ENCODE assay signal across 8 mouse cellular contexts in genomic region chr11:102284501-102285094, GRCm38 (mm10). TPM values are rescaled to one million over a fixed set of nuclear protein-coding genes. Genes with fewer than 3 reads are reported as not detected.
DNase-seq lines count a peak whose midpoint lies in the region; ATAC-seq and TF ChIP-seq lines count a peak whose summit lies in the region.

Gene Tmub2 (plus strand): TSS chr11:102284931.

- H3K36me3 ChIP-seq in CH12.LX (replicated peaks in 1 of 2; ENCODE audit: control insufficient read depth in 1 of 2, insufficient read depth in 1 of 2, low read length in 1 of 2): peaks cover 23 to 35% of the 10 kb centered on the region in 2 experiments
- no peaks in the 10 kb centered on the region for H3K36me3 ChIP-seq in forebrain, embryonic 11.5 days (ENCODE audit: control insufficient read depth, insufficient read depth, low read length)
- H3K36me3 ChIP-seq in heart, embryonic 16.5 days (ENCODE audit: control insufficient read depth, insufficient read depth): peaks cover 13% of the 10 kb centered on the region
- peaks cover 26% of the 10 kb centered on the region for H3K36me3 ChIP-seq in liver, embryonic 15.5 days (replicated peaks)
- H3K36me3 ChIP-seq in neural tube, embryonic 12.5 days: peaks cover 20% of the 10 kb centered on the region

- WGBS in forebrain, embryonic 11.5 days: under 1% methylated on average over 31 of the region's 32 CpGs
- under 1% methylated on average over 32 of the region's 32 CpGs for WGBS in heart, embryonic 16.5 days
- under 1% methylated on average over 32 of the region's 32 CpGs for WGBS in liver, embryonic 15.5 days (ENCODE audit: insufficient replicate concordance)
- WGBS in neural tube, embryonic 12.5 days: under 1% methylated on average over 32 of the region's 32 CpGs

- peak; percentile 88 for ATAC-seq in forebrain, embryonic 11.5 days (replicated peaks; ENCODE audit: low FRiP score)
- peak; percentile 94 for ATAC-seq in heart, embryonic 16.5 days (replicated peaks; ENCODE audit: extremely low read depth, insufficient read depth, low FRiP score)
- ATAC-seq in liver, embryonic 15.5 days (ENCODE audit: insufficient read depth): peak; percentile 87
- peak; percentile 88 for ATAC-seq in neural tube, embryonic 12.5 days (ENCODE audit: low FRiP score, low read depth)

- peak; percentile 53; the same call in 1 of the 2 replicates for TF ChIP-seq POLR2A in CH12.LX (IDR thresholded peaks at IDR 0.05; ENCODE audit: low read depth, low read length)

- in situ Hi-C loops in CH12.LX (cut with MboI; ENCODE audit: low pct_ligation_motif_present, low pct_unique_long_range_greater_than_20kb, low sequenced_read_pairs): no loop called here

- peak within 1 kb of the TSS; percentile 88 for H3K4me2 ChIP-seq in CH12.LX (ENCODE audit: insufficient read depth, low read depth, poor library complexity, severe bottlenecking)
- peak within 1 kb of the TSS; percentile 70 for H3K4me2 ChIP-seq in forebrain, embryonic 11.5 days (ENCODE audit: low read depth, low read length, severe bottlenecking)
- H3K4me2 ChIP-seq in heart, embryonic 16.5 days (ENCODE audit: low read depth, low read length): peak within 1 kb of the TSS; percentile 84
- peak within 1 kb of the TSS; percentile 66 for H3K4me2 ChIP-seq in liver, embryonic 15.5 days
- H3K4me2 ChIP-seq in neural tube, embryonic 12.5 days (replicated peaks): peak within 1 kb of the TSS; percentile 79

- peak within 1 kb of the TSS; percentile 67 for H3K9ac ChIP-seq in CH12.LX (ENCODE audit: insufficient read depth, low read depth)
- H3K9ac ChIP-seq in forebrain, embryonic 11.5 days (ENCODE audit: low read length): peak within 1 kb of the TSS; percentile 79
- H3K9ac ChIP-seq in heart, embryonic 16.5 days (ENCODE audit: low read length): peak within 1 kb of the TSS; percentile 93
- H3K9ac ChIP-seq in liver, embryonic 15.5 days: peak within 1 kb of the TSS; percentile 65
- H3K9ac ChIP-seq in neural tube, embryonic 12.5 days: peak within 1 kb of the TSS; percentile 83

- peak within 1 kb of the TSS; percentile 70 to 97 (median 75) for H3K4me3 ChIP-seq in CH12.LX (replicated peaks in 1 of 3; ENCODE audit: low read depth in 2 of 3, low read length in 2 of 3, poor library complexity in 1 of 3)
- peak within 1 kb of the TSS; percentile 69 for H3K4me3 ChIP-seq in forebrain, embryonic 11.5 days (ENCODE audit: low read depth, low read length)
- peak within 1 kb of the TSS; percentile 72 for H3K4me3 ChIP-seq in heart, embryonic 16.5 days (ENCODE audit: low read length)
- peak within 1 kb of the TSS; percentile 73 for H3K4me3 ChIP-seq in liver, embryonic 15.5 days (replicated peaks)
- H3K4me3 ChIP-seq in neural tube, embryonic 12.5 days: peak within 1 kb of the TSS; percentile 80

- H3K27ac ChIP-seq in CH12.LX (ENCODE audit: insufficient read depth, low read depth): peak within 1 kb of the TSS; percentile 44
- H3K27ac ChIP-seq in forebrain, embryonic 11.5 days (ENCODE audit: low read depth, low read length): peak within 1 kb of the TSS; percentile 18; the same call in 1 of the 2 replicates
- peak within 1 kb of the TSS; percentile 85 for H3K27ac ChIP-seq in heart, embryonic 16.5 days (ENCODE audit: low read length)
- H3K27ac ChIP-seq in liver, embryonic 15.5 days (replicated peaks): peak within 1 kb of the TSS; percentile 77
- no peak within 1 kb of the TSS for H3K27ac ChIP-seq in neural tube, embryonic 12.5 days

- no peaks in the 10 kb centered on the region; the same call in 1 of the 2 replicates for H3K79me2 ChIP-seq in CH12.LX (replicated peaks; ENCODE audit: control insufficient read depth, extremely low read depth, insufficient read depth, poor library complexity, severe bottlenecking)

- TF ChIP-seq RAD21 in CH12.LX (IDR thresholded peaks at IDR 0.05; ENCODE audit: low read depth, low read length): no peak

- peaks cover 3 to 29% of the 10 kb centered on the region in 2 experiments; a peak in 2 of 4 replicates for H3K4me1 ChIP-seq in CH12.LX (ENCODE audit: control insufficient read depth in 1 of 2, insufficient read depth in 2 of 2)
- H3K4me1 ChIP-seq in forebrain, embryonic 11.5 days (replicated peaks; ENCODE audit: control insufficient read depth, insufficient read depth, low read length): 0 out of 2 replicates have a peak, but pooled peaks cover 2% of the 10 kb centered on the region
- H3K4me1 ChIP-seq in heart, embryonic 16.5 days (ENCODE audit: control insufficient read depth, insufficient read depth, low read length): peaks cover 16% of the 10 kb centered on the region
- H3K4me1 ChIP-seq in liver, embryonic 15.5 days (replicated peaks): peaks cover 48% of the 10 kb centered on the region
- peaks cover 15% of the 10 kb centered on the region for H3K4me1 ChIP-seq in neural tube, embryonic 12.5 days

- no peaks in the 10 kb centered on the region for H3K9me3 ChIP-seq in CH12.LX (replicated peaks; ENCODE audit: low read length)
- no peaks in the 10 kb centered on the region for H3K9me3 ChIP-seq in forebrain, embryonic 11.5 days (ENCODE audit: control insufficient read depth, low read length)
- H3K9me3 ChIP-seq in heart, embryonic 16.5 days (replicated peaks; ENCODE audit: control insufficient read depth, low read length): no peaks in the 10 kb centered on the region
- no peaks in the 10 kb centered on the region for H3K9me3 ChIP-seq in liver, embryonic 15.5 days (replicated peaks)
- H3K9me3 ChIP-seq in neural tube, embryonic 12.5 days: no peaks in the 10 kb centered on the region

- no peak; a peak in 1 of 4 replicates for TF ChIP-seq CTCF in CH12.LX (conservative IDR thresholded peaks at IDR 0.05 in 1 of 2, IDR thresholded peaks at IDR 0.05 in 1 of 2; ENCODE audit: low read depth in 2 of 2, low read length in 2 of 2)

- dilution Hi-C loops in CH12.LX (cut with MboI; ENCODE audit: extremely low pct_ligation_motif_present, extremely low pct_unique_long_range_greater_than_20kb, low sequenced_read_pairs): no loop called here

- TF ChIP-seq EP300 in CH12.LX (IDR thresholded peaks at IDR 0.05; ENCODE audit: low read length): no peak

- DNase-seq in CH12.LX (ENCODE audit: extremely low read depth): peak; percentile 100
- DNase-seq in c-Kit-positive CD71-positive TER-119-negative erythroid progenitor cells, embryonic 14.5 days (ENCODE audit: low read depth): peak; percentile 99
- peak; percentile 97 for DNase-seq in forebrain, embryonic 11.5 days (ENCODE audit: low spot score)
- DNase-seq in kidney, postnatal 36 days: peak; percentile 98 to 99
- DNase-seq in telencephalon, adult 2 months (ENCODE audit: low read depth, low spot score): peak; percentile 98

- H3K27me3 ChIP-seq in CH12.LX (replicated peaks): no peaks in the 10 kb centered on the region
- H3K27me3 ChIP-seq in forebrain, embryonic 11.5 days (ENCODE audit: control insufficient read depth, insufficient read depth, low read length): no peaks in the 10 kb centered on the region
- no peaks in the 10 kb centered on the region for H3K27me3 ChIP-seq in heart, embryonic 16.5 days (ENCODE audit: control insufficient read depth, insufficient read depth, low read length)
- H3K27me3 ChIP-seq in liver, embryonic 15.5 days: no peaks in the 10 kb centered on the region
- H3K27me3 ChIP-seq in neural tube, embryonic 12.5 days (replicated peaks): no peaks in the 10 kb centered on the region

TF ChIP-seq in CH12.LX, 34 proteins besides CTCF, POLR2A, EP300 and RAD21 (continues in another document):
- TF ChIP-seq MYC (IDR thresholded peaks at IDR 0.05; ENCODE audit: low read depth, low read length) (peak; percentile 71), CHD1 (IDR thresholded peaks at IDR 0.05; ENCODE audit: low read depth, low read length) (no peak), MEF2A (IDR thresholded peaks at IDR 0.05; ENCODE audit: borderline replicate concordance, low read depth, low read length) (peak; percentile 53), TCF12 (IDR thresholded peaks at IDR 0.05; ENCODE audit: low read depth, low read length) (no peak), MXI1 (IDR thresholded peaks at IDR 0.05; ENCODE audit: low read depth, low read length) (no peak), UBTF (IDR thresholded peaks at IDR 0.05; ENCODE audit: low read depth, low read length) (no peak), JUN (IDR thresholded peaks at IDR 0.05; ENCODE audit: insufficient read depth, low read depth, low read length) (peak; percentile 53; the same call in 1 of the 2 replicates), TBP (conservative IDR thresholded peaks at IDR 0.05; ENCODE audit: low read depth, low read length) (peak; percentile 75; the same call in 1 of the 2 replicates), NELFE (IDR thresholded peaks at IDR 0.05; ENCODE audit: low read depth, low read length) (peak; percentile 24; the same call in 1 of the 2 replicates), ZC3H11A (IDR thresholded peaks at IDR 0.05; ENCODE audit: low read depth, low read length) (no peak), MAZ (IDR thresholded peaks at IDR 0.05; ENCODE audit: low read depth, low read length) (peak; percentile 84), KAT2A (IDR thresholded peaks at IDR 0.05; ENCODE audit: insufficient replicate concordance, low read length) (peak; percentile 78; the same call in 1 of the 2 replicates), USF1 (IDR thresholded peaks at IDR 0.05; ENCODE audit: low read depth, low read length) (no peak), NRF1 (IDR thresholded peaks at IDR 0.05; ENCODE audit: low read depth, low read length) (peak; percentile 47; the same call in 1 of the 2 replicates), E2F4 (IDR thresholded peaks at IDR 0.05; ENCODE audit: insufficient replicate concordance, low read depth, low read length) (peak; percentile 98), HCFC1 (IDR thresholded peaks at IDR 0.05; ENCODE audit: low read depth, low read length) (peak; percentile 87), CHD2 (IDR thresholded peaks at IDR 0.05; ENCODE audit: low read length) (peak; percentile 41), ZNF384 (IDR thresholded peaks at IDR 0.05; ENCODE audit: low read depth, low read length) (no peak; the same call in 1 of the 2 replicates), RCOR1 (conservative IDR thresholded peaks at IDR 0.05; ENCODE audit: low read depth, low read length) (peak; percentile 69; the same call in 1 of the 2 replicates), BHLHE40 (IDR thresholded peaks at IDR 0.05; ENCODE audit: low read depth, low read length) (no peak), SMC3 (IDR thresholded peaks at IDR 0.05; ENCODE audit: low read depth, low read length) (no peak), ELF1 (IDR thresholded peaks at IDR 0.05; ENCODE audit: low read depth, low read length) (peak; percentile 97)

RNA-seq across cellular contexts. Expression of gene Tmub2, which starts in this region (rescaled TPM):
- total RNA-seq in CH12.LX (2012; rRNA removed) (27.8 and 31.0 TPM in 2 replicates), CH12.LX (2014; rRNA removed) (24.8 and 27.0 TPM in 2 replicates)
- polyA plus RNA-seq in CH12.LX (2012; ENCODE audit: insufficient read length, low read depth): 32.4 and 32.9 TPM in 2 replicates
- 50.0 and 58.5 TPM in 2 replicates for polyA plus RNA-seq in forebrain, embryonic 11.5 days (2014; fragmentation: Nextera tagmentation; extraction: Ambion mirVana)
- 42.6 and 44.9 TPM in 2 replicates for polyA plus RNA-seq in heart, embryonic 16.5 days (2015; fragmentation: Nextera tagmentation; extraction: Ambion mirVana)
- polyA plus RNA-seq in liver, embryonic 15.5 days (2015; fragmentation: Nextera tagmentation; extraction: Ambion mirVana): 26.1 and 28.9 TPM in 2 replicates
- polyA plus RNA-seq in neural tube, embryonic 12.5 days (2016; fragmentation: Nextera tagmentation; extraction: Ambion mirVana): 71.3 and 75.6 TPM in 2 replicates
